Mouse (Mus musculus) cortical plate, adult 2 months (tissue): ENCODE results near the gene Ppm1a. TPM values are rescaled to one million over a fixed set of nuclear protein-coding genes. Genes with fewer than 3 reads are reported as not detected.

Experiments
- H3K27ac ChIP-seq: fragments of 200-500 bp; 2 replicates; pipeline ENCODE4 v1.5.1; 2012; ENCODE audit warnings: low read length, control low read depth, inconsistent platforms; ENCODE audit not compliant: insufficient read depth
- H3K4me1 ChIP-seq: fragments of 200-500 bp; 2 replicates; pipeline ENCODE4 v1.6.1; 2011; ENCODE audit warnings: low read length; ENCODE audit not compliant: control insufficient read depth, insufficient read depth
- H3K4me3 ChIP-seq: fragments of 200-500 bp; 2 replicates; pipeline ENCODE4 v1.5.1; 2011; ENCODE audit warnings: mild to moderate bottlenecking, low read length, control low read depth; ENCODE audit not compliant: insufficient read depth
- CTCF ChIP-seq: fragments of 200-500 bp; IDR thresholded peaks from 2 replicates; pipeline ENCODE4 v1.5.1; 2011; ENCODE audit warnings: mild to moderate bottlenecking, control low read depth, low read length; ENCODE audit not compliant: insufficient read depth; ENCODE audit errors: extremely low read depth
- POLR2A ChIP-seq: fragments of 200-500 bp; IDR thresholded peaks from 2 replicates; pipeline ENCODE4 v1.6.1; 2011; ENCODE audit warnings: mild to moderate bottlenecking, low read length, control low read depth; ENCODE audit not compliant: insufficient read depth; ENCODE audit errors: extremely low read depth
- polyA plus RNA-seq: library from polyadenylated mRNA; depleted of rRNA; stranded (reverse); fragments of >200 nt; gene quantifications from 2 replicates; pipeline ENCODE4 v1.2.3, GENCODE M21; 2012

The Ppm1a gene
- polyA plus RNA-seq, 1 experiment: 187 TPM

DNA sequence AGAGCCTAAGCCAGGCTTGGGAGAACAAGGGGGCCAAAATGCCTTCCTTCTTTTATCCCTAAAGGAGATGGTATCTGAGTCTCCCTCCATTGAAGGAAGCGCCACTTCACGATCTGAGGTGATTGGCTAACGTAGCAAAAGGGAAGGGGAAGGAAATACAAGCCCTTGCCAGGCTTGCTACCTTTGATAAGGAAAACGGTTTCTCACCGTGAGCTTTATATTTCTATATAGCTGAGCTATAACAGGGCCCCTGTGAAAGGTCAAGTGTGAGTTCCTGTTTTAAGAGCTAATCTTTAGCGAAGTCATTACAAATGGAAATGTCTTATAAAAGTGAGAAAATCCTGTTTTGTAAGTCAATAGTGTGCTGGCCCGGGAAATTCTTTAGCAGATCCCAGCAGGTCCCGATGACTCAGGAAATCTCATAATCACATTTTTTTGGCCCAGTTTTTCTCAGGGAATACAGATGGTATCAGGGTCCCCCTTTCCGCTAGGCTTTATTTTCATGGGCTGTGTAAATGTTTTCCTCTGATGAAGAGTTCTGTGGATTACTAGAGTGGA is 12.4 kb upstream of the Ppm1a start:
- Histone ChIP-seq H3K4me3 (no peak overlapping the region), H3K4me1 (no peaks in the 10 kb centered on the region; the same call in 1 of the 2 replicates)
- no peak for TF ChIP-seq CTCF
- no peak for TF ChIP-seq POLR2A

DNA sequence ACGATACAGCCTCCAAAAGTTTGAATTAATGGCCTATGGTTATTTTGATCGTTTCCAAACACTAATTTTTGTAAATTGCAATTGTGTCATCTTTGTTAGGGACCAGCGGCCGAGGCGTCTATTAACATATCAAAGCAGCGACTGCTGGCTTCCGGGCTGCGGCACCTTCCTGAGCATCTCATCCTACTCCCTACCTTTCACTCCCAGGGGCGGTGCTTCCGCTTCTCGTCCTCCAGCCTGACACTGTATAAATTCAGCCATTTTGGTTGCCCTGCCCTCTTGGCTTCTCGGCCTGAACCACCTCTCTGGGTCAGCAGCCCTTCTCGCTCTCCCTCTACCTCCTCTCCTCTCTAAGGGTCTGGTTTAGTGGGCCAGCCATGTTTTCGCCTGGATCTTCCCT is 11.8 kb upstream of the Ppm1a start:
- TF ChIP-seq POLR2A: no peak
- no peak for TF ChIP-seq CTCF
- Histone ChIP-seq H3K4me3 (no peak overlapping the region), H3K27ac (no peak overlapping the region), H3K4me1 (no peaks in the 10 kb centered on the region; the same call in 1 of the 2 replicates)

More for the DNA sequence above, 12.4 kb upstream of the Ppm1a start:
- no peak overlapping the region for H3K27ac ChIP-seq

DNA sequence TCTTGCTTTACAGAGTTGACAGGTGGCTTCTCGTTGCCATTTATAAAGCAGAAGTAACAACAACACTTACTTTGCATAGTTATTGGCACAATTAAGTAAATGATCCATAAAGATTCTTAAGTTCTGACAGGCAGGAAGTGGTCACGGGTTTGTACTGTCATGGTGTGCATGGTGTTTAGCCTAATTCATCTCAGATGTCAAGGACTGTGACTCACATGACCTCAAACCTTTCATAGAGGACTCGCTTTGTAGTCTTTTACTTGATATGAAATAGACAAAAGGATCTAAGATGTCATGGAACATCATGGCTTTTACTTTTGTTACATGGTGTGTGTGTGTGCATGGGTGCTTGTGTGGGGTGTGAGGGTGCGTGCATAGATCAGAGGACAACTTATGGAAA is 8.9 kb upstream of the Ppm1a start:
- Histone ChIP-seq H3K4me1 (no peaks in the 10 kb centered on the region; the same call in 1 of the 2 replicates), H3K27ac (no peak overlapping the region), H3K4me3 (no peak overlapping the region)
- TF ChIP-seq POLR2A: no peak
- no peak for TF ChIP-seq CTCF

DNA sequence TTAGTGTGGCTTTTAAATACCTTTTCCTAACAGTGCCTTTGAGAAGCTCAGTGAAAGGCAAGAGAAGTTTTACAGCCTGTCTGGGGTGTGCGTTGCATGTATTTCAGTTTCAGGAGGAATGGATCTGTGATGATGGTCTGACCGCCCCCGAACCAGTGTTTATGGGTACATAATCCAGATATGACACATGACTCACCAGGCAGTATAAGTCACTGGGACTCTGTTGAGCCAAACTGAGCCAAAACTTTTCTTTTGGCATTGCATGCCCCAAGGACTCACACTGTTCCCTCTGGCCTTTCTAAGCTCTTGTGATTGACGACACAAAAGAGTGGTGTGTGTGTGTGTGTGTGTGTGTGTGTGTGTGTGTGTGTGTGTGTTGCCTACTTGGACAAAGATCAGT is 8.4 kb upstream of the Ppm1a start:
- H3K4me1 ChIP-seq: no peaks in the 10 kb centered on the region; the same call in 1 of the 2 replicates
- no peak overlapping the region for H3K27ac ChIP-seq
- no peak overlapping the region for H3K4me3 ChIP-seq
- no peak for TF ChIP-seq CTCF
- no peak for TF ChIP-seq POLR2A

DNA sequence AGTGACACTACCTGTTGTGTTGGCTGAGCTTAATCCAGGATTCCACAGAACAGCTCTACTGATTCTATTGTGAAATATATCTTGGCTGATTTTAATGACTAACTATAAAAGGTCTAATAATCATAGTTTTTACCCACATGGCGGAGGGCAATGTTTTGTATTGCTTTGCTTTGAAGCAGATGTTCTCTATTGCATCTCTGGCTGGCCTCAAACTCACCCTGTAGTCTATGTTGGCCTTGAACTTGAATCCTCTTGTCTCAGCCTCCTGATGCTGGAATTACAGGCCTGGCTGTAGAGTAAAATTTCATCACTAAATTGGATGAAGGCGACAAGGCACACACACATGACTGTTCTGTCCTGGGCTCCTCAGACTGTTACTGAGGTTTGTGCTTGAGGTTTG is 7.8 kb upstream of the Ppm1a start:
- TF ChIP-seq POLR2A (no peak), CTCF (no peak)
- Histone ChIP-seq H3K4me3 (no peak overlapping the region), H3K27ac (no peak overlapping the region), H3K4me1 (no peaks in the 10 kb centered on the region; the same call in 1 of the 2 replicates)

DNA sequence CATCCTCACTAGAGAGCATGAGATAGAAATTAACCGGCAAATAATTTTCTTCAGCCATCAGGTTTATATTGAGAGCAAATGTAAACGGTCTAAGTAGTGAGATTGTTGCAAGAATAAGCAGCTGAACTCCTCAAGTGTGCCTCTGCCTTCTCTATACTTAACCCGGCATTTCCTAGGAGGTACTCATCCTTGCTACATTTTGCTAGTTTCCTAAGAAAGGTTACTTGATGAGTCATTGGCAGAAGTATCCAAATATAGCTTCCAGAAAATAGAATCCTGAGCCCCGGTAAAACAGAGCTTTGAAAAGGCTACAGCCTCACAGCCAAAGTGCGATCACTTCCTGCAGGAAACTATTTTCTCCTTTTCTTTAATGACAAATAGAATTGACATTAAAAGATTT is 7.2 kb upstream of the Ppm1a start:
- TF ChIP-seq CTCF (no peak), POLR2A (no peak)
- H3K4me3 ChIP-seq: no peak overlapping the region
- H3K4me1 ChIP-seq: no peaks in the 10 kb centered on the region; the same call in 1 of the 2 replicates
- H3K27ac ChIP-seq: no peak overlapping the region

DNA sequence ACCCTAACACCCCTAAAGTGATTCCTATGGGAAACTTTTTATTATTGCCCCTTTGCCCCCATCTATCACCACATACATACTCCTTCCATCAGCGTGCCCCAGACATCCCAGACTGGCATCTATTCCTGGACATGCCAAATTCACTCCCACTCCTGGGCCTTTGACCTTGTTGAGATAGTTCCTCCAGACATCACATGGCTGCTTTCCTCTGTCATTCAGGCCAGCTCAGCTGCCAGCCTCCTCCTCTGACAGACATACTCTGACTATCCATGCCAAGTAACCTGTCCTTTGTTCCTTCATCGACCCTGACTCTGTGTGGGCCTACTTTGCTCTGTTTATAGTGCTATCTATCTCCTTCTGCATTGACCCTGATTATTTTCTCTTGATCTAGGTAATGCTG is 6.6 kb upstream of the Ppm1a start:
- Histone ChIP-seq H3K27ac (no peak overlapping the region), H3K4me1 (no peaks in the 10 kb centered on the region; the same call in 1 of the 2 replicates), H3K4me3 (no peak overlapping the region)
- TF ChIP-seq POLR2A (no peak), CTCF (no peak)

DNA sequence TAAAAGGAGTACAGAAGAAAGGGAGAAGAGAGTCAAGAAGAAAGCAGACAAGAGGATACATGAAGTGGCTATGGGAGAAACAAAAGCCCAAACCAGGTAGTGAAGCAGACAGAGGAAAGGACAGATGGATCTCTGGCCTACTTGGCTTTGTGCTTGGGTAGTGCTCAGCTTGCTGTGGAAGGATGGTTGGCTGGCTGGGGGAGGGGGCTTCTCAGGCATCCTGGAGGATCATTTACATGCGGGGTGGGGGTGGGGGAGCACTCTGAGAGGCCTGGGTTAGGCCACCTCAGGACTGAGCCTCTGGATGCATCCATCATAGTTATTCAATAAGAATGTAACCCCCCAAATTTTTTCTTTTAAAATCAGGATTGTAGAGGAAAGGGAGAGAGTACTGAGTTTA is 341 bp downstream of the Ppm1a start:
- H3K4me1 ChIP-seq: no peaks in the 10 kb centered on the region
- H3K27ac ChIP-seq: no peak overlapping the region
- TF ChIP-seq CTCF: no peak
- no peak for TF ChIP-seq POLR2A
- no peak overlapping the region for H3K4me3 ChIP-seq

DNA sequence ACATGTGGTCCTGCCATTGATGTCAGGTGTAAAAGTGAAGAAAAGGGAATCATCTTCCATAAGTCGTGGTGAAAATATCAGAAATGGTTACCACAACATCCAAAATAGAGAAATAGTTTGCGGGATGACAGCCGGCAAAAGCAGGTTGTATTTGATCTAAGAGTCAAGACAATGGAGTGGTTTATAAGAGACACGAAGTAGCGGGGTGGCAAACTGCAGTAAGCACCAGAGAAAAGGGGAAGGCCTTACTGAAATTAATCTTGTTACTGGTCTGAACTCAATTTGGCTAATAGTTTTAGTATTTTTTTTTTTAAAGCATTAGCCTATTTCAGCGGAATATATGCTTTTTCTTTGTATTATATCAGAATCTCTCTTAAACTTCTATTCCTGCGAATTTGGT is 2.7 kb downstream of the Ppm1a start:
- Histone ChIP-seq H3K4me1 (peaks cover 2% of the 10 kb centered on the region; the same call in 1 of the 2 replicates), H3K4me3 (peak overlapping the region; percentile 74; the same call in 1 of the 2 replicates), H3K27ac (no peak overlapping the region)
- TF ChIP-seq POLR2A: no peak
- no peak for TF ChIP-seq CTCF

DNA sequence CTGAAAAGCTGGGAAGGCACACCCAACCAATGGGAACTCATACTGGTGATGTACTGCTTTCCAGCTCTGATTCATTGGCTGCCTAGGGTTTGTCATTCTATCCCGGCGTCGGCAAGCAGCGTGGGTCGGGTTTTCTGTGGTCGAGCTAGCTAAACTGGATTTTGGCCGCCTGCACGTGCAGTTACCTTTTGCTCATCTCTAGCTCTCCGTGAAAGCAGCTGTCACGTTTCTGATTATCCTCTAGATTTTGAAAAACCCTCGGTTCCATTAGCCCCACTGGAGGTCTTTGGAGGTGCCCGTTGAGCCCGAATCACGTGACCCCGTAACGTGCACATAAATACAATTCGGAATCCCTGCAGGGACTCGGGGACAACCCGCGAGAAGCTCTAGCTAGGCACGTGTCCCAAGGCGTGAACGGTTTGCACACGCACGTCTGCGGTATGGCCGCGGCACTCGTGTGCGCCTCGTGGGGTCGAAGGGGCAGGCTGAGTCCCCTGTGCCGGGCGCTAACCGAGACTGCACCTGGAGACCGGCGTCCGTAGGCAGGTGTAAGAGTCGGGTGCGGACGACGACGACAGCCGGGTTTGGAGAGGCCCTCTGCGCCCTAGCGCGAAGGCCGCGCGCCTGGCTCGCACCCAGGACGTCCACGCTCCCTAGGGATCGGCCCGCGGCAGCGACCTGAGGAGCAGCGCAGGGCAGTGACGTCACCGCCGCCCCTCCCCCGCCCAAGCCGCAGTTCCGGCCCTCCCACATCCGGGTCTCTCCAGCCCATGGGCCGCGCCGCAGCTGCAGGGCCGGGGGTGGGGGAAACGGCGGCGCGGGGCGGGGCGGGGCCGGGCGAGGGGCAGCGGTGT is 3.3 kb downstream of the Ppm1a start:
- TF ChIP-seq POLR2A: peak; percentile 86
- no peak for TF ChIP-seq CTCF
- H3K4me1 ChIP-seq: peaks cover 2% of the 10 kb centered on the region; the same call in 1 of the 2 replicates
- peak overlapping the region; percentile 99 for H3K27ac ChIP-seq

More for the DNA sequence above, 3.3 kb downstream of the Ppm1a start:
- H3K4me3 ChIP-seq: peak overlapping the region; percentile 74
